Mouse (Mus musculus) spleen, adult 2 months (tissue): ENCODE results near the gene Lonp2. TPM values are rescaled to one million over a fixed set of nuclear protein-coding genes. Genes with fewer than 3 reads are reported as not detected.
A peak's percentile ranks its signal among the peaks of the same experiment; 100 is the strongest.

ENCODE experiments used
- DNase-seq, 2 experiments: peaks; one replicate each; pipeline versions ENCODE4 v3.0.0 to v3.0.0-alpha.2; 2012 to 2021; ENCODE audit warnings: low spot score in 2 of 2, low read depth in 1 of 2
- H3K27ac ChIP-seq: fragments of 200-500 bp; 2 replicates; pipeline ENCODE4 v1.5.1; 2012; ENCODE audit warnings: low read length, inconsistent platforms; ENCODE audit not compliant: insufficient read depth
- H3K27me3 ChIP-seq: fragments of 200-500 bp; 2 replicates; pipeline ENCODE4 v1.6.1; 2012; ENCODE audit warnings: mild to moderate bottlenecking, moderate library complexity, low read length, inconsistent platforms; ENCODE audit not compliant: control insufficient read depth, insufficient read depth
- H3K36me3 ChIP-seq: fragments of 200-500 bp; 2 replicates; pipeline ENCODE4 v1.6.1; 2012; ENCODE audit warnings: mild to moderate bottlenecking, low read length, inconsistent platforms; ENCODE audit not compliant: control insufficient read depth, insufficient read depth
- H3K4me1 ChIP-seq: fragments of 200-500 bp; 2 replicates; pipeline ENCODE4 v1.6.1; 2011; ENCODE audit warnings: inconsistent platforms; ENCODE audit not compliant: control insufficient read depth, insufficient read depth, insufficient read length
- H3K4me3 ChIP-seq: fragments of 200-500 bp; 2 replicates; pipeline ENCODE4 v1.5.1; 2011; ENCODE audit warnings: mild to moderate bottlenecking, inconsistent platforms; ENCODE audit not compliant: insufficient read depth, insufficient read length; ENCODE audit errors: extremely low read depth
- CTCF ChIP-seq: fragments of 200-500 bp; IDR thresholded peaks from 2 replicates; pipeline ENCODE4 v1.5.1; 2011; ENCODE audit warnings: mild to moderate bottlenecking, inconsistent platforms; ENCODE audit not compliant: insufficient read depth, insufficient read length, insufficient replicate concordance; ENCODE audit errors: extremely low read depth
- POLR2A ChIP-seq: fragments of 200-500 bp; IDR thresholded peaks from 2 replicates; pipeline ENCODE4 v1.6.1; 2011; ENCODE audit warnings: low read depth, low read length, inconsistent platforms
- WGBS: fragments of 180-500 bp; shearing (Covaris S2); methylation state at CpG from one replicate; pipeline ENCODE4 v1.1.7; 2018; 5-methylcytosine and 5-hydroxymethylcytosine counted together
- polyA plus RNA-seq: library from polyadenylated mRNA; depleted of rRNA; stranded (reverse); fragments of >200 nt; gene quantifications from 2 replicates; pipeline ENCODE4 v1.2.3, GENCODE M21; 2012

Gene Lonp2
- polyA plus RNA-seq, 1 experiment, result 48.9 TPM

DNA sequence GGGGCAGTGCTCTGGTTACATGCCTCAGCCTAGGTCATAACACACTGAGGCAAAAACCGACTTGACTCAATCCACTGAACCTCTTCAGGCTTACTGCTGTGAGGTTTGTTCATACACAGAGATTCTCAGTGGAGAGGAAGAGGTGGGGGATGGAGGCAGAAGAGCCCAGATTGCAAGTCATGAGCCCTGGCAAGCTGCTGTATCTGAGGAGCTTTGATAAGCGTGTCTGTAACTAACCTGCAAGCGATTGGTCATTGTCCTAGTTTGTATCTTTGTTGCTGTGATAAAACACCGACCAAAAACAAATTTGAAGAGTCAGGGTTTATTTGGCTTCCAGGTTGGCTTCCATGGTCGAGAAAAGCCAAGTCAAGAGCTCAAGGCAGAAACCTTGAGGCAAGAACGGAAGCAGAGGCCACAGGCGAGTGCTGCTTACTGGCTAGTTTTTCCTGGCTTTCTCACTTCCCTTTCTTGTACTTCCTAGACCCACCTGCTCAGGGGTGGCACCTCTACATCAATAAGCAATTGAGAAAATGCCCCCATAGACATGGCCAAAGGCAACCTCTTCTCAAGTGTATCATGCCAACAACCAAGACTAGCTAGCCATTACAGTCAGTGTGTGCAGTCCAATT, 6.0 kb upstream of the Lonp2 start:
- TF ChIP-seq CTCF, result no peak
- TF ChIP-seq POLR2A, result no peak
- H3K27me3 ChIP-seq, result no peaks in the 10 kb centered on the region
- WGBS, result 20% methylated on average over 7 of the region's 7 CpGs
- DNase-seq, result no peak
- H3K27ac ChIP-seq, result no peak overlapping the region
- H3K36me3 ChIP-seq, result no peaks in the 10 kb centered on the region
- H3K4me3 ChIP-seq, result no peak overlapping the region
- peaks cover 5% of the 10 kb centered on the region; the same call in 1 of the 2 replicates for H3K4me1 ChIP-seq

DNA sequence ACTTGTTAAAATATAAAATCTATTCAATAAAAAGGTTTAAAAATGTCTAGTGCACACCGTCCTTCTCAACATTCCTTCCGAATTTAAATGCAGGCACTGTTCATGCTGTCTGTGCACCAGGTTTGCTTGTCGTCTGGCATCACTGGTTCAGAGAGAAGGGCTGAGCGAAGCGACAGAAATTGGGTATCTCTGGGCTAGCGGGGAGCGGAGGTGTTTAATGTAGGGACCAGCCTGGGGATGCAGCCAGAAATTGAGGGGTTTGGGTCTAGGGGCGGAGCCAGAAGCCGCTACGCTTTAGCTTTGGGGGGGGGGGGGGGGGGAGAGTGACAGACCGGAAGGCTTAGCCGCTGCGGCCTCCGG, 312 bp upstream of the Lonp2 start:
- H3K27me3 ChIP-seq, result no peaks in the 10 kb centered on the region
- no peak for TF ChIP-seq POLR2A
- no peak for TF ChIP-seq CTCF
- no peak for DNase-seq
- no peaks in the 10 kb centered on the region; the same call in 1 of the 2 replicates for H3K4me1 ChIP-seq
- H3K36me3 ChIP-seq, result no peaks in the 10 kb centered on the region
- H3K4me3 ChIP-seq, result peak overlapping the region; percentile 56
- peak overlapping the region; percentile 75 for H3K27ac ChIP-seq
- under 1% methylated on average over 14 of the region's 14 CpGs for WGBS

DNA sequence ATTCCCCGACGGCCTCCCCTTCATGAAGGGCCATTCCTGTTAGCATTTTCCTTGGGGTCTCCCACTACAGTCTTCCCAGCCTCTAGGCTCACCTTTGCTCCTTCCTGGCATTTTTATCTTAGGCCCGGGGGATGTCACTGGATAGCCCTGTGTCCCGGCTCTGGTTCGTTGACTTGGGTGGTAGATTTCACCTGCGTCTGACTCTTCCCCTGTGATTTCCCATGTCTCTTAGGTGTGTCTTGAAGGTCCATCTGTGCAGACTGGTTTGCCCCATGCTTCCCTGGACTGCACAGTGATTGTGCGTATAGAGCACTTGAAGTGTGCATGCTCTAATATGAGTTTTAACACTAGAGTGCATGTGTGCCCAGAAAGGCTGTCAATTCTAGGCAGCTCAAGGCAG, 1.1 kb downstream of the Lonp2 start:
- H3K27me3 ChIP-seq, result no peaks in the 10 kb centered on the region
- peak overlapping the region; percentile 36 for H3K4me3 ChIP-seq
- no peaks in the 10 kb centered on the region for H3K36me3 ChIP-seq
- DNase-seq, result no peak
- no peak overlapping the region for H3K27ac ChIP-seq
- WGBS, result 10% methylated on average over 7 of the region's 7 CpGs
- no peaks in the 10 kb centered on the region; the same call in 1 of the 2 replicates for H3K4me1 ChIP-seq
- TF ChIP-seq CTCF, result no peak

DNA sequence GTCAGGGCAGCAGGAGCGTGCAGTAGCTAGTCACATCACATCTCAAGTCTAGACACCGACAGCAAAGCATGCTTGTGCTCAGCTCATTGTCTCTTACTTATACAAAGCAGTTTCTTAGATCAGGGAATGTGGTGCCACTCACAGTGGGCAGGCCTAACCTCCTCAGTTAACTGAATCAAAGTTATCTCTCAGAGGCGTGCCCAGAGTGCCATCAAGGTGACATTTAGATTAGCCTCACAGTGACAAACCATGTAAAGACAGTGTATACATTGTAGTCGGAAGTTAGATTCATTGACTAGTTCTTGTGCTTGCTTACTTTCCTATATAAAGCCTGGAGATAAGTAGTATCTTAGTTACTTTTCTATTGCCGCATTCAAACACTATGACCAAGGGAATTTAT, 6.4 kb downstream of the Lonp2 start:
- Histone ChIP-seq H3K36me3 (peaks cover 9% of the 10 kb centered on the region), H3K4me3 (no peak overlapping the region), H3K4me1 (no peaks in the 10 kb centered on the region; the same call in 1 of the 2 replicates), H3K27me3 (no peaks in the 10 kb centered on the region), H3K27ac (no peak overlapping the region)
- DNase-seq, result no peak
- TF ChIP-seq CTCF, result no peak
- TF ChIP-seq POLR2A, result no peak
- WGBS, result 83% methylated on average over 5 of the region's 5 CpGs

DNA sequence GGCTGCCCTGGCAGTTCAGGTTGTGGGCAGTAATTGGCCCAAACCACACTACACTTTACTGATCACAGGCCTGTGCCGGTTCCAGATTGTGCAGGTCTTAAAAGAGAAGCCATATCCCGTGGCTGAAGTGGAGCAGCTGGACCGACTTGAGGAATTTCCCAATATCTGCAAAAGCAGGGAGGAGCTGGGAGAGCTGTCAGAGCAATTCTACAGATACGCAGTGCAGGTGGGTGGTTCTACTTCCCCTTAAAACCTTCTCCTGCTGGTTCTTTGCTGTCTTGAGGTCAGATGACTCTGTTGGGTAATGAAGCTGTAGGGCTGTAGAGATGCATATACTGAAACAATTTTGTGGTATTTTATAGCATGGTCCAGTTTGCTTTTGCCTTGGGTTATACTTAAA, 7.6 kb downstream of the Lonp2 start:
- DNase-seq, result no peak
- no peak overlapping the region for H3K27ac ChIP-seq
- H3K36me3 ChIP-seq, result peaks cover 13% of the 10 kb centered on the region
- H3K4me1 ChIP-seq, result no peaks in the 10 kb centered on the region; the same call in 1 of the 2 replicates
- no peak overlapping the region for H3K4me3 ChIP-seq
- no peaks in the 10 kb centered on the region for H3K27me3 ChIP-seq
- whole genome bisulfite sequencing, result 75% methylated on average over 4 of the region's 4 CpGs
- TF ChIP-seq POLR2A (no peak), CTCF (no peak)

DNA sequence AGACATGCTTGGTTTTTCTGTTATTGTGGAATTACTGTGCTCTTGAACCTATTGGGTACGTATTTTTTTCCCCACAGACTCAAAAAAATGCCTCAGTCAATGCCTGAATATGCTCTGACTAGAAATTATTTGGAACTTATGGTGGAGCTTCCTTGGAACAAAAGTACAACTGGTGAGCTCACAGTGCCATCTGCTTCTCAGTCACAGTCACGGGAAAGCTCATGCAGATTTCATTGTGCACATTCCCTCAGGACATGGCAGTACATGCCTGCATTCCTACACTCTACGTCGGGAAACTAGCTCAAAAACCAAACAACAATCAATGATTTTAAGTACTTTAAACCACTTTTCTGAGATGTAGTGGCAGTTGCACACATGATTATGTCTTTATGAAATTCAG, 14.0 kb downstream of the Lonp2 start:
- Histone ChIP-seq H3K4me3 (no peak overlapping the region), H3K36me3 (peaks cover 46% of the 10 kb centered on the region), H3K27ac (no peak overlapping the region), H3K4me1 (no peaks in the 10 kb centered on the region), H3K27me3 (no peaks in the 10 kb centered on the region)
- 92% methylated on average over 4 of the region's 4 CpGs for WGBS
- DNase-seq, result no peak
- TF ChIP-seq POLR2A, result no peak

DNA sequence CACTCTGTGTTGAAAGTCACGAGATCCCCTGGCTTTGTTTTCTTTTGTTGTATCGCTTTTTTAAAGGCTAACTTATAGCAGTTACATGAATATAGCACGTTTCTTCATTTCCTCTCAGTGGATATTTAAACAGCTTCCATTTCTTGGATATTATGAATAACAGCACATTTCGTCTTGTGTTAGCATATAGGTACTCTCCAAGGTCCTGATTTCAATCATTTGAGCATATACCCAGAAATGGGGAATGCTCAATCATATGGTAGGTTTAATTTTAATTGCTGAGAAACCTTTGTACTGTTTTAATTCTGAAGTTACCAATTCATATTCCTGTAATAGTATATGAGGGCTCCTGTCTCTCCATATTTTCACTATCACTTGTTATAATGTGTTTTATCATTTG, 15.1 kb downstream of the Lonp2 start:
- peaks cover 44% of the 10 kb centered on the region for H3K36me3 ChIP-seq
- H3K4me1 ChIP-seq, result no peaks in the 10 kb centered on the region
- no peak for TF ChIP-seq CTCF
- no peak for TF ChIP-seq POLR2A
- no peak overlapping the region for H3K27ac ChIP-seq
- 92% methylated on average over 4 of the region's 4 CpGs for WGBS
- no peak for DNase-seq
- H3K27me3 ChIP-seq, result no peaks in the 10 kb centered on the region
- no peak overlapping the region for H3K4me3 ChIP-seq
